Mouse (Mus musculus): ENCODE data around the gene Mavs.
"Not testable (repeated sequence)": the region's sequence is repeated elsewhere in the genome, so short reads cannot be mapped to it uniquely, and the experiment has no call there.

The Mavs gene

GRCm38 (mm10) chr2:131211026-131211615, 22.7 kb upstream of the Mavs start:
- DNase-seq (ENCODE audit: low read depth) = no peak

- DNase-seq (ENCODE audit: low read depth) = no peak
These were observed 20.1 kb upstream of the Mavs start for GRCm38 (mm10) chr2:131213773-131214172.

GRCm38 (mm10) chr2:131215941-131216858, 17.7 kb upstream of the Mavs start:
- no peak for DNase-seq (ENCODE audit: low read depth)

- DNase-seq (ENCODE audit: low read depth) = no peak
These were observed 13.8 kb upstream of the Mavs start for GRCm38 (mm10) chr2:131220030-131220429.

- no peak for DNase-seq (ENCODE audit: low read depth)
These were observed 11.9 kb upstream of the Mavs start for GRCm38 (mm10) chr2:131221853-131222515.

- no peak for DNase-seq (ENCODE audit: low read depth)
These were observed 11.3 kb upstream of the Mavs start for GRCm38 (mm10) chr2:131222562-131222961.

- no peak for DNase-seq (ENCODE audit: low read depth)
These were observed 10.3 kb upstream of the Mavs start for GRCm38 (mm10) chr2:131223569-131223968.

- no peak for DNase-seq (ENCODE audit: low read depth)
These were observed 8.7 kb upstream of the Mavs start for GRCm38 (mm10) chr2:131225178-131225577.

GRCm38 (mm10) chr2:131226669-131227068, 7.2 kb upstream of the Mavs start:
- not testable (repeated sequence) for DNase-seq (ENCODE audit: low read depth)

- DNase-seq (ENCODE audit: low read depth) = no peak
These were observed 6.6 kb upstream of the Mavs start for GRCm38 (mm10) chr2:131227243-131227642.

GRCm38 (mm10) chr2:131232558-131232957, 1.3 kb upstream of the Mavs start:
- no peak for DNase-seq (ENCODE audit: low read depth)

GRCm38 (mm10) chr2:131234127-131234650, 326 bp downstream of the Mavs start:
- no peak for DNase-seq (ENCODE audit: low read depth)

GRCm38 (mm10) chr2:131234970-131235635, 1.2 kb downstream of the Mavs start:
- no peak for DNase-seq (ENCODE audit: low read depth)

GRCm38 (mm10) chr2:131242180-131242579, 8.3 kb downstream of the Mavs start:
- DNase-seq (ENCODE audit: low read depth) = no peak

- no peak for DNase-seq (ENCODE audit: low read depth)
These were observed 9.1 kb downstream of the Mavs start for GRCm38 (mm10) chr2:131242929-131243328.

- peak; percentile 42 for DNase-seq (ENCODE audit: low read depth)
These were observed 19.9 kb downstream of the Mavs start for GRCm38 (mm10) chr2:131253681-131254328.

- no peak for DNase-seq (ENCODE audit: low read depth)
These were observed 20.5 kb downstream of the Mavs start for GRCm38 (mm10) chr2:131254329-131254713.

GRCm38 (mm10) chr2:131255738-131256137, 21.9 kb downstream of the Mavs start:
- DNase-seq (ENCODE audit: low read depth) = no peak

GRCm38 (mm10) chr2:131258693-131259092, 24.8 kb downstream of the Mavs start:
- no peak for DNase-seq (ENCODE audit: low read depth)

- no peak for DNase-seq (ENCODE audit: low read depth)
These were observed 26.9 kb downstream of the Mavs start for GRCm38 (mm10) chr2:131260544-131261307.
